Mouse (Mus musculus): Measurements from ENCODE around the gene Alk.

Alk gene

GRCm38 (mm10) chr17:72401861-72402260 is 202.6 kb downstream of the Alk start:
- no peak for DNase-seq (ENCODE audit: low read depth in 1 of 2, low spot score in 2 of 2)

- DNase-seq (ENCODE audit: low read depth in 1 of 2, low spot score in 2 of 2), result no peak
Observed at GRCm38 (mm10) chr17:72401349-72401748, 203.1 kb downstream of the Alk start.

- DNase-seq (ENCODE audit: low read depth in 1 of 2, low spot score in 2 of 2), result no peak
Observed at GRCm38 (mm10) chr17:72399331-72400059, 204.9 kb downstream of the Alk start.

- DNase-seq (ENCODE audit: low read depth in 1 of 2, low spot score in 2 of 2), result no peak
Observed at GRCm38 (mm10) chr17:72395956-72396355, 208.5 kb downstream of the Alk start.

- DNase-seq (ENCODE audit: low read depth in 1 of 2, low spot score in 2 of 2), result no peak
Observed at GRCm38 (mm10) chr17:72368991-72369390, 235.4 kb downstream of the Alk start.

- DNase-seq (ENCODE audit: low read depth in 1 of 2, low spot score in 2 of 2), result no peak
Observed at GRCm38 (mm10) chr17:72362811-72363496, 241.5 kb downstream of the Alk start.

GRCm38 (mm10) chr17:72361961-72362360 is 242.5 kb downstream of the Alk start:
- no peak for DNase-seq (ENCODE audit: low read depth in 1 of 2, low spot score in 2 of 2)

- no peak for DNase-seq (ENCODE audit: low read depth in 1 of 2, low spot score in 2 of 2)
Observed at GRCm38 (mm10) chr17:72356759-72357302, 247.6 kb downstream of the Alk start.

- DNase-seq (ENCODE audit: low read depth in 1 of 2, low spot score in 2 of 2), result no peak
Observed at GRCm38 (mm10) chr17:72339437-72339836, 265.0 kb downstream of the Alk start.

GRCm38 (mm10) chr17:72332909-72333308 is 271.5 kb downstream of the Alk start:
- DNase-seq (ENCODE audit: low read depth in 1 of 2, low spot score in 2 of 2), result no peak

- no peak for DNase-seq (ENCODE audit: low read depth in 1 of 2, low spot score in 2 of 2)
Observed at GRCm38 (mm10) chr17:72325941-72326340, 278.5 kb downstream of the Alk start.

GRCm38 (mm10) chr17:72319576-72319975 is 284.9 kb downstream of the Alk start:
- DNase-seq (ENCODE audit: low read depth in 1 of 2, low spot score in 2 of 2), result no peak

- no peak for DNase-seq (ENCODE audit: low read depth in 1 of 2, low spot score in 2 of 2)
Observed at GRCm38 (mm10) chr17:72299651-72300050, 304.8 kb downstream of the Alk start.

- DNase-seq (ENCODE audit: low read depth in 1 of 2, low spot score in 2 of 2), result no peak
Observed at GRCm38 (mm10) chr17:72296349-72296748, 308.1 kb downstream of the Alk start.

- DNase-seq (ENCODE audit: low read depth in 1 of 2, low spot score in 2 of 2), result no peak
Observed at GRCm38 (mm10) chr17:72293267-72293580, 311.2 kb downstream of the Alk start.

GRCm38 (mm10) chr17:72292444-72293266 is 311.8 kb downstream of the Alk start:
- DNase-seq (ENCODE audit: low read depth in 1 of 2, low spot score in 2 of 2), result no peak

GRCm38 (mm10) chr17:72285961-72286360 is 318.5 kb downstream of the Alk start:
- no peak for DNase-seq (ENCODE audit: low read depth in 1 of 2, low spot score in 2 of 2)

GRCm38 (mm10) chr17:72278296-72278695 is 326.1 kb downstream of the Alk start:
- DNase-seq (ENCODE audit: low read depth in 1 of 2, low spot score in 2 of 2), result no peak

GRCm38 (mm10) chr17:72276778-72277177 is 327.6 kb downstream of the Alk start:
- no peak for DNase-seq (ENCODE audit: low read depth in 1 of 2, low spot score in 2 of 2)

- no peak for DNase-seq (ENCODE audit: low read depth in 1 of 2, low spot score in 2 of 2)
Observed at GRCm38 (mm10) chr17:72275391-72275904, 329.0 kb downstream of the Alk start.

GRCm38 (mm10) chr17:72274205-72274604 is 330.2 kb downstream of the Alk start:
- DNase-seq (ENCODE audit: low read depth in 1 of 2, low spot score in 2 of 2), result no peak
